Mouse (Mus musculus) kidney, postnatal 4 days (tissue): ENCODE data around the gene Cd33.

ENCODE experiments used
- DNase-seq, 2 experiments: peaks; one replicate each; pipeline ENCODE4 v3.0.0; 2021; ENCODE audit warnings: mixed read lengths in 2 of 2

The Cd33 gene

DNA sequence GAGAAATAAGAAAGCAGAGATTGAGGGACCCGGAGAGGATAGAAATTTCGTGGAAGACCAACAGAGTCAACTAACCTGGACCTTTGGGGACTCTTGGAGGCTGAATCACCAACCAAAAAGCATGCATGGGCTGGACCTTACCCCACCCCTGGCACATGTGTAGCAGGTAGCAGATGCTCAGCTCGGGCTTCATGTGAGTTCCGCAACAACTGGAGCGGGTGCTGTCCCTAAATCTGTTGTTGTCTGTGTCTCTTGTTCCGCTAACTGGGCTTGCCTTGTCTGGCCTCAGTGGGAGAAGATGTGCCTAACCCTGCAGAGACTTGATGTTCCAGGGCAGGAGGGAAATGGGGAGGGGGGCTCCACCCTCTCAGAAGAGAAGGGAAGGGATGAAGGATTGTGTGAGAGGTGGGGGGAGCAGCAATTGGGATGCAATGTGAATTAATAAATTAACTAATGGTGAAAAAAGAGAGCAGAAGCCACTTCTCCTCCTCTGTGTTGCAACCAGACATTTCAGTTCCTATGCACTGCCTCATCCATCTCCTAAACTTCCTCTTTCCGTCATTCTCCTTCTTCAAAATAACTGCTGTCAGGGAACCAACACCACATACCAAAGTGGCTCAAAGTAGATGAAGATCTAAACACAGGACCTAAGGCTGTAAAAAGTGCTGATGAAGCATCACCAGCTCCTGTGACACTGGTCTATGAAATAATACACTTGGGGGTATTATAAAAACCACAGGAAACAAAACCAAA, at the start of gene Cd33:
Gene Cd33, minus strand, starts transcription at position 204 of the 753 bp plus-strand sequence.
- no peak for DNase-seq

DNA sequence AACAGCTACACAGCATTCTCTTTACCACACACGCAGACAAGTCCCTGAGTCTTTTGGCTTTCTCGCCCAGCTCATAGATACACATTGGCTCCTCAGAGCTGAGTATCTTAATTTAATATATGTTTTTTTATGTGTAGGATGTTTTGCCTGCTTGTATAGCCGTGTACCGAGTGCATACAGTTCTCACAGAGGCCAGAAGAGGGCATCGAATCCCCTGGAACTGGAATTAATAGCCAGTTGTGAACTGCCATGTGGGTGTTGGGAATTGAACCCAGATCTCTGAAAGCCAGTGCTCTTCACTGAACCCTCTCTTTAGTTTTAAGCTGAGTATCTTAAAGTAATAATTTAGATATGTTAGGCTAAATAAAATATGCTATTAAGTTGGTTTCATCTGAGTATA, 40.6 kb upstream of the Cd33 start:
- peak; percentile 12 for DNase-seq

GRCm38 (mm10) chr7:43580526-43580925, 36.3 kb upstream of the Cd33 start:
- DNase-seq: no peak

GRCm38 (mm10) chr7:43579440-43580171, 35.4 kb upstream of the Cd33 start, which contains the start of gene Zfp719:
Gene Zfp719 (plus strand): TSS chr7:43579610.
- DNase-seq: peak; percentile 90 to 95

GRCm38 (mm10) chr7:43571216-43571615, 27.0 kb upstream of the Cd33 start:
- no peak for DNase-seq

DNA sequence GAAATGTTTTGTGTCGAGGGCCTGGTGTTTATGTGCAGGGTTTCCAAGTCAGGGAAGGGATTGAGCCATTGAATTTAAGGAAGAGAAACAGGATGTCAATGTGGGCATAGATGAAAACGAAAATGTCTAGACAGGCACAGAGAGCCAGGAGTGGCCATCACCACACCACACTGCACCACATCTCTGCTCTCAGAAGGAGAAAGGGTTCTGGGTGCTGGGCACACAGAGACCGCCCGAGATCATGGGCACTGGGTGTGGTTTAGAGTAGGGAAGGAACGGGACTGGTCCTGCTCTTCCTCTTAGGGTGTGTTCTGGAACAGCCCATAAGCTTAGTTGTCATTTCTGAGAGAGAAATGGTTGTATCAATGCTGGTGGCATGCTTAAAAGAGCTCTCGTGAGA, 19.1 kb upstream of the Cd33 start:
- no peak for DNase-seq

- DNase-seq: peak; percentile 26 to 39
Measured at GRCm38 (mm10) chr7:43562651-43563070, 18.4 kb upstream of the Cd33 start.

- DNase-seq: peak; percentile 91 to 93
Measured at GRCm38 (mm10) chr7:43562006-43562633, 17.9 kb upstream of the Cd33 start, which contains the start of gene Zfp658. Gene Zfp658 (plus strand): TSS chr7:43562256.

DNA sequence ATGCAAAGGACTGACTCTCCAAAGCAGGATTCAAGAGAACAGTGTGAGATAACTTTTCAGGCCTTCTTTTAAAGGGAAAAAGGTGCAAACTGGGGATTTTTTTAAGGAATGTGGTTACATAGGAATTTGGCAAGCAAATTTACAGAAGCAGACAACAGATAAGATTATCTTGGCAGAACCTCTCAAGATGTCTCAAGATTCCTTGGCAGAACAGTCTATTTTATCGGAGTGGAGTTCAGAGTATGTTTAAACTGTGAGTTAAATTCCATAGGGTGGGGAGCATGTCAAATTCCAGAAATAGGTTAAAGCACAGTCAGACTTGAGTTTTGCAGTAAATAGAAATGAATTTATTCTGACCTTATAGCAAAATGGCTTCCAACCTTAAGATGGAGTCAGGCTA, 12.7 kb upstream of the Cd33 start:
- no peak for DNase-seq

DNA sequence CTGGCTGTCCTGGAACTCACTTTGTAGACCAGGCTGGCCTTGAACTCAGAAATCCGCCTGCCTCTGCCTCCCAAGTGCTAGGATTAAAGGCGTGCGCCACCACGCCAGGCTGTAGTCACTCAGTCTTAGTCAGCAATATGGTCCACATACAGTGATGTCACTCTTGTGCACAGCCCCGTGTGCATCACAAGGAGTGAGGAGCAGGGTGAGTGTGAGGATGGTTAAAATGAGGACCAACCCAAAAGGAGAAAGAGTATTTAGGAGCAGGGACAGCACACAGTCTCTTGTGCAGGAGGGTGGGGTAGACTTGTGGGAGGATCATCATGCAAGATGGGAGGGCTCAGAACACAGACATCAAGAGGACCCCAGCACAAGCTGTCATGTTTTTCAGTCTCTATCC, 11.1 kb upstream of the Cd33 start:
- no peak for DNase-seq

DNA sequence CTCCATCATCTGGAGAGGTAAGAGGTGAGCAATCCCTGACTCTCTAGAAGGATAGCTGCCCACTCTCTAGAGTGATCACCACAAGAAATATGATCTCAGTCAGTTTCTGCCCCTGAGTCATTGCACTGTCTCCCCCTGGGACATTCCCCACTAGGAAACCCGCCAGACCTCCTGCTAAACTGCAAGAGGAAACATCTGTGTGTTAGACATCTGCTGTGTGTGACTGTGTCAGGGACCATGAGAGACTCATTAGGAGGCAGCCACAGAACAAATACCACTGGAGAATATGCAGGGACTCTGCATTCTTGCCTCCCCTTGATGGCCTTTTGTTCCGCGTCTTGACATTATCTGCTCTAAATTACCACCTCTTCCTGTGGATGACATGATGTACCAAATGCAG, 10.3 kb upstream of the Cd33 start:
- DNase-seq: peak; percentile 68 to 72

DNA sequence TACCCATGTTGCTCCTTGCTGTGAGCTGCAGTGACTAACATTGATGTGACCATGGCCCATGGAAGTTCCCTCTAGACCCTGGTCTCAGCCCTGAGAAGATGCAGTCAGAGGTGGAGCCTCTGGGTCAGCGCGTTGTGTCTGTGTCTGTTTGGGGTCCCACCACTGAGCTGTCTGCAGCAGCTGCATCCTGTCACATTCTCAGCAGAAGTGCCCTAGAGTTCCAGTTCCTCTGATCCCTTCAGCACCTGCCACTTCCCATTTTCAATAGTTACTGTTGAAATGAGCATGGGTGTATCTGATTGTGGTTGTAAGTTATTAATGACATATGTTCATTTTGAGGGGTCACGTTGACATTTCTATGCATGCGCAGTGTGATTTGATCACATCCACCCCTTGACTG, 8.9 kb upstream of the Cd33 start:
- no peak for DNase-seq

GRCm38 (mm10) chr7:43548206-43548605, 4.0 kb upstream of the Cd33 start:
- DNase-seq: no peak

GRCm38 (mm10) chr7:43547666-43548065, 3.4 kb upstream of the Cd33 start:
- no peak for DNase-seq

DNA sequence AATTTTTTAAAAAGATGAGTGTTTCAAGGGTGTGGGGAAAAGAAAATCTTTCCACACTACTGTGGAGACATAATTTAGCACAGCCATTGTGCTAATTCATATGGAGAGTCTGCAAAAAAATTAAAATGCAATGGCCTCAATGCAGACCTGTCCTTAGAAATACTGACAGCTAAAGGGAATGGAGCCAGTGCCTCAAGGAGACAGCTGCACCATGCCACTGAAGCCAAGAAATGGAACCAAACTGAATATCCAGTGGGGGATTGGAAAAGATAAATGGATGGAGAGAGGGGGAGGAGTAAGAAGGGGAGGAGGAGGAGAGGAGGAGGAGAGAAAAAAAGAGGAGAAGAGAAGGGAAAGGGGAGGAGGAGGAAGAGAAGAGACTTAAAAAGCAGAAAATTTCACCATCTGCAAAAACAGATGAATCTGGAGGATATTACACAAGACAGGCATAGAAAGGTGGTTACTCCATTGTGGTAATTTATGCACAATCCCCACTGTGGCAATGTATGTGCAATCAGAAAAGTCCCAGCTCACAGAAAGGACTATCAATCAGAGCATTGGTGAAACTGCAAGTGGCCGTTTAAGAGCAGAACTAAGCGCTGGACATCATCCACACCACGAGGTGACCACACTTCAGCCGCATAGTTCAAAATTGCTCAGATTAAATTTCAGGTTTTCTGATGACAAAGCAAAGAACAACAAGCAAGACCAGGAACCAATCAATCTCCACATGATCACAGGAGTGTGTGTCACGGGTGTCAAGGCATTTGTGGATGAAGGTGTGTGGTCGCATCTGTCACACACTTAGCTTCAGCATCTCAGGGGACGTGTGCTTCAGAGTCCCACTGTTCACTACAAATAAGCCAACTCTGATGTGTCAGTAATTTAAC, 1.7 kb upstream of the Cd33 start:
- DNase-seq: no peak

- DNase-seq: no peak
Measured at GRCm38 (mm10) chr7:43538524-43538923, 5.7 kb downstream of the Cd33 start.

DNA sequence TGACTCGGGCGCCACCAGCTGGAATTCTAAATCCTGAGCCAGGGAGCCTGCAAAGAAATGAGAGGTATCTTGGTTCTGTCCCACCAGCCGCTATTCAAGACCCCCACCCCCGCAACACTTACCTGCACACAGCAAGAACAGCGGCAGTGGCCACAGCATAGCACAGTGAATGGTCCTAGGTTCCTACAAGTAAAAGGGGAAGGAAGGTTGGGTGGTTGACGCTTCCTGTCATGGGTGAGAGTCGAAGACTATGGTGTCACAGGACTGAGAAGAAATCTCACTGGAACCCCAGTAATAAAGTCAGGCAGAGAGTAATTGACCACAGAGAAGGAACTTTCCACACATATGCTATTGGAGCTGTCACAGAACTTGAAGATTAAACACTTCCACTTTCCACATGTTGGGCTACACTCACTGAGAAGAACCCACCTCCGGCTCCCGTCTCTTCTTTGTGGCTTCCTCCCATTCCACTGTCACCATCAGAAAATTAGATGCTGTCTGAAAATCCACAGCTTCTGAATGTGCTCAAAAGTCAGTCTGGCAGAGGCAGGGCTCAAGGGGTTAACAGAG, 11.2 kb downstream of the Cd33 start:
- no peak for DNase-seq

DNA sequence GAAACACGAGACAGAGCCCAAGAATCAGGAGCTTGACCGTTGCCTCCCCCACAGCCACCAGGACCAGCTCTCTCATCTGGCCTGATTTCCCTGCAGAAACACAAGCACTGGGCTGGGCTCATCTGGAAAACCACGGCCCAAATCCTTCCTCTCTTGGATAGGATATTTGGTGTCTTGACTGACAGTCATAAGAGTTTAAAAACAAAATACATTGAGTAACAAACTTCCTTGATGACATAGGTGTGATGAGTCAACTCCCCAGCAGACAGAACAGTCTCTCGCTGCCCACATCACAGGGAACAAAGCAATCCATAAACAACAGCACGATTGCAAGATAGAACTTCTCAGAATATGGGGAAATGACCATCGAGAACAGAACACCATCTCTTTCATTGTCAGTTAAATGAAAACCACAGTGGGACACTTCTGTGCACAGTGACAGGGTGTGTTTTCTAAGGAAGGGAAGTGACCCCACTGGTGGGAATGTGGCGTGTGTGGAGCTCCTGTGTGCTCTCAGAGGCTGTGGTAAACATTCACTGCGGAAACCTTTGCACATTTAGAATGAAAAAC, 13.9 kb downstream of the Cd33 start:
- DNase-seq: no peak

DNA sequence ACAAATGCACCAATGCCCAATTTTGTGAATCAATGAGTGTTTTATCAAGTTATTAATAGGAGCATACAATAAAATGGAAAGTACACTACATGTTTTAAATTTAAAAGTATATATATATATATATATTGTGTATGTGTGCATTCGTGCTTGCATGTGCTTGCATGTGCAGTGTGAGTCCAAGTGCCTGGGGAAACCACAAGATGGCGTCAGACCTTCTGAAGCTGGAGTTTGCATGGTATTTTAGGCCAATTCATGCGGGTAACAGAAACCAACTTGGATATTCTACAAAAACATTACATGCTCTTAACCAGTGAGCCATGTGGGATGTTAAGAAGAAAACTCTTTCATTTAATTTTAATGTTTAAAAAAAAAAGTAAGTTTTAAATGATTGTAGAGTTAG, 18.9 kb downstream of the Cd33 start:
- peak in 1 of 2 experiments; percentile 11 for DNase-seq

GRCm38 (mm10) chr7:43522776-43523175, 21.5 kb downstream of the Cd33 start:
- DNase-seq: no peak

GRCm38 (mm10) chr7:43518341-43518740, 25.9 kb downstream of the Cd33 start:
- no peak for DNase-seq

DNA sequence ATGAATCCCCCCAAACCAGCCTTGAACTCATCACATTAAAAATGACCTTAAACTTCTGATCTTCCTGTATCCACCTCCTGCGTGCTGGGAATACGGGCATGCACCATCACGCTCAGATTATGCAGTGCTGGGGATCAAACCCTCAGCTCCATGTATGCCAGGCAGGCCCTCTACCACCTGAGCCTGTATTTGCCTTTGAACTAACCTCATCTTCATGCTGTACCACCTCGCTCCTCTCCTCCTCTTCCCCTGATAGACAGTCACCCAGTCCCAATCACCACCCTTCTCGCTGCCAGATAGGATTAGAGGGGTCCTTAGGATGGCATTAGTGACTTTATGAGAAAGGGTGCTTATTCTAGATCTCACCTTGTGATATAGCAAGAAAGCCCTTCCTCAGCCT, 29.2 kb downstream of the Cd33 start:
- no peak for DNase-seq
